Mouse (Mus musculus) stomach, embryonic 15.5 days (tissue): ENCODE results near the gene Myo18b. TPM values are rescaled to one million over a fixed set of nuclear protein-coding genes. Genes with fewer than 3 reads are reported as not detected.
A peak's percentile ranks its signal among the peaks of the same experiment; 100 is the strongest.

ENCODE experiments used
- ATAC-seq: fragments of 200-750 bp; cut with Nextera tagmentation; 2 replicates; pipeline ENCODE4 v1.8.0; 2017; ENCODE audit warnings: low read depth, moderate number of reproducible peaks, moderate TSS enrichment; ENCODE audit not compliant: insufficient read depth, low FRiP score
- H3K27ac ChIP-seq: fragments of 300-500 bp; sonication (generic); 2 replicates; pipeline ENCODE4 v1.5.1; 2015; ENCODE audit warnings: mild to moderate bottlenecking, inconsistent platforms
- H3K27me3 ChIP-seq: fragments of 300-500 bp; sonication (generic); replicated peaks from 2 replicates; pipeline ENCODE4 v1.6.1; 2015; ENCODE audit warnings: inconsistent platforms
- H3K36me3 ChIP-seq: fragments of 300-500 bp; sonication (generic); 2 replicates; pipeline ENCODE4 v1.6.1; 2015; ENCODE audit warnings: inconsistent platforms
- H3K4me1 ChIP-seq: fragments of 300-500 bp; sonication (generic); 2 replicates; pipeline ENCODE4 v1.6.1; 2015; ENCODE audit warnings: inconsistent platforms
- H3K4me2 ChIP-seq: fragments of 300-500 bp; sonication (generic); 2 replicates; pipeline ENCODE4 v1.6.1; 2015; ENCODE audit warnings: mild to moderate bottlenecking, inconsistent platforms
- H3K4me3 ChIP-seq: fragments of 300-500 bp; sonication (generic); replicated peaks from 2 replicates; pipeline ENCODE4 v1.5.1; 2015; ENCODE audit warnings: inconsistent platforms
- H3K9ac ChIP-seq: fragments of 300-500 bp; sonication (generic); 2 replicates; pipeline ENCODE4 v1.6.1; 2015; ENCODE audit warnings: inconsistent platforms
- H3K9me3 ChIP-seq: fragments of 300-500 bp; sonication (generic); 2 replicates; pipeline ENCODE4 v1.6.1; 2016; ENCODE audit warnings: inconsistent platforms
- WGBS: fragments of 180-500 bp; shearing (Covaris S2); methylation state at CpG from one replicate; pipeline ENCODE4 v1.1.7; 2015; 5-methylcytosine and 5-hydroxymethylcytosine counted together
- polyA plus RNA-seq: library from polyadenylated mRNA; unstranded; fragments of >200 nt; fragmentation: Nextera tagmentation; extraction: Ambion mirVana; gene quantifications from 2 replicates; pipeline ENCODE4 v1.2.1, GENCODE M21; 2015

The Myo18b gene
- polyA plus RNA-seq, 1 experiment from 2014 or later, result 0.51 TPM

GRCm38 (mm10) chr5:112870729-112871128 lies 25.4 kb downstream of the Myo18b start:
- 23% methylated on average over 9 of the region's 9 CpGs for WGBS
- H3K9ac ChIP-seq, result no peak overlapping the region
- no peak for ATAC-seq

DNA sequence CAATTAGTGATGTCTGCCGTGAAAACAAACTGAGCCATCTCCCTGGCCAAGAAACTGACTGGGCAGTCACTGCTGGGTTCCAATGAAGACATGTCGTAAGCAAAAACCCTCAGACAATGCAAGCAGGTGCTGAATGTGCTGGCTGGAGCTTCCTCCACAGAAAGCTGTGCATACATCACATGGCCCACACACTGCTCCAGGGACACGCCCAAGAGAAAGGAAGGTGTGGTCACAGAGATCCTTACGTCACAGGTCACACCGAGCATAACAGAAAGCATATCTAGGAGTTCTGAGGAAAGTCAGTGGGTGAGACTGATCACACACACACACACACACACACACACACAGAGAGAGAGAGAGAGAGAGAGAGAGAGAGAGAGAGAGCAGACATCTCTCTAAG lies 27.5 kb downstream of the Myo18b start:
- Histone ChIP-seq H3K36me3 (no peaks in the 10 kb centered on the region), H3K4me3 (no peak overlapping the region), H3K4me1 (no peaks in the 10 kb centered on the region), H3K9ac (no peak overlapping the region), H3K27ac (no peak overlapping the region), H3K4me2 (no peak overlapping the region), H3K27me3 (no peaks in the 10 kb centered on the region), H3K9me3 (no peaks in the 10 kb centered on the region)
- 65% methylated on average over 5 of the region's 5 CpGs for WGBS
- ATAC-seq, result no peak

More at GRCm38 (mm10) chr5:112870729-112871128, 25.4 kb downstream of the Myo18b start:
- Histone ChIP-seq H3K27me3 (no peaks in the 10 kb centered on the region), H3K27ac (no peak overlapping the region), H3K4me3 (no peak overlapping the region), H3K9me3 (no peaks in the 10 kb centered on the region), H3K4me1 (no peaks in the 10 kb centered on the region), H3K36me3 (no peaks in the 10 kb centered on the region), H3K4me2 (no peak overlapping the region)

DNA sequence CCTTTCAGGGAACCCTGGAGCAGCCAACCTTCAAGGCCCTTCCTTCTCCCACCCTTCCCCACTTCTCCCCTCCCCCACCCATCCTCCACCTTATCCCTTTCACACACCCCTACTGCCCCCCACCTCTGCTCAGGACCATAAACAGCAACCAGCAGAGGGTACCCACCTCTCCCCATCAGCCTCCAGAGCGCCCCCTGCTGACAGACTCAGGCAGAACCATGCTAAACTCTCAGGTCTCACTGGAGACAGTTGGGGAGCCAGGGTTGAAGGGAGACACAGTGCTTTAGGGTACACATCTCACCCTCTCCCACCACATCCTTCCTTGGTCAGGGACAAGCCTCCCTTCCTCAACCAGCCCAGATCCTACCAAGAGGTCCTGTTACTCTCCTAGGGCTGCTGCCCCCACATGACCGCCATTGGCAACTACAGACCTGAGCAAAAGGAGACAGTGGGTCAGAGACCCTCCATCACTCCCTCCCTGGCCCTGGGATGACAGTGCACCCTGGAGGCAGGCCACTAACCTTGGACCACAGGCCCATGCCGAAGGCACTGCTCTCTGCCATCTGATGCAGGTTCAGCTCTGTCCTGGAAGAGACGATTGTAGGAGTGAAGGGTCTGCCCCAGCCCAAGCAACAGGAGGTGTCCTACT lies 31.3 kb downstream of the Myo18b start:
- 47% methylated on average over 4 of the region's 4 CpGs for WGBS
- no peak for ATAC-seq
- Histone ChIP-seq H3K9me3 (no peaks in the 10 kb centered on the region), H3K4me2 (no peak overlapping the region), H3K27ac (no peak overlapping the region), H3K27me3 (no peaks in the 10 kb centered on the region), H3K4me1 (no peaks in the 10 kb centered on the region), H3K36me3 (no peaks in the 10 kb centered on the region), H3K9ac (no peak overlapping the region), H3K4me3 (no peak overlapping the region)

DNA sequence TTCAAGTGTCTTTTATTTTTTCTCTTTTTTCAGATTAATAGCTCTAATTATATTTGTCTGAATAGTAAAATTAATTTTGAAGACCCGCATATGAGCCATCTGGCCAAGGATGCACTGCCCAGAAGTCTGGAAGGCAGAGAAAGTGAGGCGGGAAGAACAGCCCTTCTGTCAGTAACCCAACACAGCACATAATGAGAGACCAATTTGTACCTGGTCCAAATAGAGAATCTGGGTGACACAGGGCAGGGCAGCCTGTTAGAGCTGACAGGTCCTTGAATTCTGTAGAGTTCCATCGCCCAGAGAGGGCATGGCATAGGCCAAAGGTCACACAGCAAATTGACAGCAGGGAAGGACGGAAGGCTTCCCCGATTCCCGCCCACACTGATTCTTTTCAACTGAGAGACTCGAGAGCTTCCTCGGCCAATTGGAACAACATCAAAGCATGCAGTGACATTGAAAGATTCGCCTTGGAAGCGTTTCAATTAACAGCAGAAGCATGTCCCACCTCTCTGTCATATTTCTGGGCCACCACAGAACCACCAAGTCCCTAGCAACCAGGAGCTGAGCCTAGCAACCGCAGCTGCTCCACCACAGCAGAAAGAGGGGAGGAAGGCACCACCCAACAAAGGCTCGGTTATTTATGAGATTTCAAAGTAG lies 36.7 kb downstream of the Myo18b start:
- Histone ChIP-seq H3K9me3 (no peaks in the 10 kb centered on the region), H3K9ac (no peak overlapping the region), H3K4me2 (no peak overlapping the region), H3K4me3 (no peak overlapping the region), H3K36me3 (no peaks in the 10 kb centered on the region), H3K4me1 (no peaks in the 10 kb centered on the region), H3K27me3 (no peaks in the 10 kb centered on the region), H3K27ac (no peak overlapping the region)
- no peak for ATAC-seq
- WGBS, result 38% methylated on average over 12 of the region's 12 CpGs

- WGBS, result 28% methylated on average over 8 of the region's 8 CpGs
- Histone ChIP-seq H3K27me3 (no peaks in the 10 kb centered on the region), H3K4me2 (no peak overlapping the region), H3K36me3 (no peaks in the 10 kb centered on the region), H3K27ac (peak overlapping the region; percentile 66; the same call in 1 of the 2 replicates), H3K9me3 (no peaks in the 10 kb centered on the region), H3K4me3 (no peak overlapping the region), H3K9ac (no peak overlapping the region), H3K4me1 (peaks cover 16% of the 10 kb centered on the region)
- ATAC-seq, result peak; percentile 80
These were observed 43.0 kb downstream of the Myo18b start for GRCm38 (mm10) chr5:112853179-112853578.

GRCm38 (mm10) chr5:112851389-112851788 lies 44.8 kb downstream of the Myo18b start:
- H3K27me3 ChIP-seq, result no peaks in the 10 kb centered on the region
- H3K9ac ChIP-seq, result no peak overlapping the region
- H3K9me3 ChIP-seq, result no peaks in the 10 kb centered on the region
- no peak overlapping the region for H3K27ac ChIP-seq
- H3K36me3 ChIP-seq, result no peaks in the 10 kb centered on the region
- 23% methylated on average over 5 of the region's 5 CpGs for WGBS
- H3K4me2 ChIP-seq, result no peak overlapping the region
- H3K4me3 ChIP-seq, result no peak overlapping the region
- no peak for ATAC-seq
- peaks cover 16% of the 10 kb centered on the region for H3K4me1 ChIP-seq

DNA sequence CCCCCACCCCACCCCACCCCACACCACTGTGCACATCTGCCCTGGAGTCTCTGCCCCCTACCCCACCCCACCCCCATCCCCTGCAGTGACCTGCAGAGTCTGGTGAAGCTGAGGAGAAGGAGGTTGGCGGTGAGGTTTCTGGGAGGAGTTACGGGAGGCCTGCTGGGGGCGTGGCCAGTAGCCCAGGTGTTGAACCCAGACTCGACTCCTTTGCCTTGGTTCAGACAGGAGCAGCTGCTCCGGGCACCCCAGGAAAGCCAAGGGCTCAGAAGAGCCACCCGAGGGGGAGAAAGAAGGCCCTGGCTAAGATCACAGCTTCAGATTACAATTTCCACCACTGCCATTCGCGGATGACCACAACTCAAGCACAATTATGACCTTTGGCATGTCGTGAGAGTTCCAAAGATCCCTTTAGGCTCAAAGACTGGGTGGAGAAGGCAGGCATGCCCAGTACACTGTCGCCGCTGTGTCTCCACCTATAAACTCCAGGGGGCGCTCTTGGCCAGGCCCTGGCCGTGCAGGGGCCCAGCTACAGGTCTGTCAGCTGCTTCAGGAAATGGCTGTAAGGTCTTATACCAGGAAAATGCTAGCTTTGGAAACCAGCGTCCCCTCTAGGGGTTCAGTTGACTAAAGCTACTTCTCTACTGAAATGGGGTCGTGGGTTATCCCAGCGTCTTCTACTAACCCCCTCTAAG lies 47.4 kb downstream of the Myo18b start:
- Histone ChIP-seq H3K9ac (no peak overlapping the region), H3K4me2 (no peak overlapping the region), H3K9me3 (no peaks in the 10 kb centered on the region), H3K4me3 (no peak overlapping the region), H3K27me3 (no peaks in the 10 kb centered on the region), H3K27ac (no peak overlapping the region), H3K36me3 (no peaks in the 10 kb centered on the region), H3K4me1 (peaks cover 16% of the 10 kb centered on the region)
- WGBS, result 7% methylated on average over 16 of the region's 16 CpGs
- ATAC-seq, result no peak

DNA sequence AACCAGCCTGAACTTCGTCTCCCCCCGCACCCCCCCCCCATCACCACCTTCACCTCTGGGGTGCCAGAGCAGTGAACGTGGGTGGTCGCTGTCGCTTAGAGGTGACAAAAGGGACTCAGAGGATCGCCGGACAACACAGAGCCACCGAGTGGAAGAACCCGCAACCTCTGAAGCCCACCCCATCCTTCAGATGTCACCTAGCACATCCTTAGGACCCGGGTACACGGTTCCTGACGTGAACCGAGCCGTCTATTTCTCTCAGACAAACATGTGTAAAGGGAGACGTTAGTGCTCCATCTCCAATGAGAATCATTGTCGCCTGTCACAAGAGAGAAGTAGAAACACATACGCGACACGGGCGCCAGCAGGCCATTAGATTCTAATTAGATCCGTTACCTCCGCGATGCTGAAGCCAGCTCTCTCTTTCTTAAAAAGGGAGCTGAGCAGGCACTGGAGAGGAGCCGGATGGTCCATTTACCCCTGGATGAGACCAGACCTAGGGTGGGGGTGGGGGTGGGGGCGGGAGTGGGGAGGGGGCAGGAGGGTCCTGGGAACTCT lies 48.1 kb downstream of the Myo18b start:
- peaks cover 13% of the 10 kb centered on the region for H3K4me1 ChIP-seq
- H3K9ac ChIP-seq, result no peak overlapping the region
- H3K27ac ChIP-seq, result no peak overlapping the region
- H3K9me3 ChIP-seq, result no peaks in the 10 kb centered on the region
- H3K4me3 ChIP-seq, result no peak overlapping the region
- no peak for ATAC-seq
- no peak overlapping the region for H3K4me2 ChIP-seq
- WGBS, result 19% methylated on average over 25 of the region's 25 CpGs
- H3K27me3 ChIP-seq, result no peaks in the 10 kb centered on the region
- no peaks in the 10 kb centered on the region for H3K36me3 ChIP-seq

DNA sequence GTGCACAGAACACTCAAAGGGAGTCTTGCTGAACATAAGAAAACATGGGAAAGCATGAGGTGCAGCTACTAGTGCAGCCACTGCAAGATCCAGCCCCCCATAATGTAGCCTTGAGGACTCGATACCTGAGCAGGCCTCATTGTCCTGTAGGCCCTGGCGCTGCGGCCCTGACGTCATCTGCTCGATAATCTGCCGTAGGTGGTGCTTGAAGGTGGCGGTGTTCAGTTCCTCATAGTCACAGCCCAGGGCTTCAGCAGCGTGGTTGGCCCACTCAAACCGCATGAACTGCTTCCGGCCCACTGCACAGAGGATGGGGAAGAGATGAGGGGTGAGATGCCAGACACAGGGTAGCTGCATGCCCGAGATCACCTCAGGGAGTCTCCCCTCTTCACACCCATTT lies 50.0 kb downstream of the Myo18b start:
- no peaks in the 10 kb centered on the region for H3K9me3 ChIP-seq
- H3K4me2 ChIP-seq, result no peak overlapping the region
- 81% methylated on average over 11 of the region's 11 CpGs for WGBS
- ATAC-seq, result no peak
- no peak overlapping the region for H3K4me3 ChIP-seq
- H3K4me1 ChIP-seq, result no peaks in the 10 kb centered on the region
- no peak overlapping the region for H3K9ac ChIP-seq
- H3K36me3 ChIP-seq, result no peaks in the 10 kb centered on the region
- no peak overlapping the region for H3K27ac ChIP-seq
- H3K27me3 ChIP-seq, result no peaks in the 10 kb centered on the region

DNA sequence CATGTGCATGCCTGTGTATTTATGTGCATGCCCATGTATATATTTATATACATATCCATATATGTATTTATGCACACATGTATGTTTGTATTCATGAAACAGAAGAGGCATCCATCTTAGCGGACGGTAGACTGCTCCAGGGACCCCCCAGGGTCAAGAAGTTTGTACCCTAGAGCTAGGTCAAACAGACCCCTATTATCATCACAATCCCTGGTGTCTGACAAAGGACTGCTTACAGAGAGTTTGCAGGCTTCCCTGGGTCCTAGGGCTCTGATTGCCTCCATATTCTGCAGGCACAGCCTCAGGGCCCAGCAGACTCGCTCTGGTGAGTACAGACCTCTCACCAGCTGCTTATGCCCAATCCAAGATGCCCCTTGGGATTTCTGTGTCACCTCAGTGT lies 51.7 kb downstream of the Myo18b start:
- Histone ChIP-seq H3K27ac (no peak overlapping the region), H3K4me2 (no peak overlapping the region), H3K4me3 (no peak overlapping the region), H3K9ac (no peak overlapping the region), H3K27me3 (no peaks in the 10 kb centered on the region), H3K36me3 (no peaks in the 10 kb centered on the region), H3K9me3 (no peaks in the 10 kb centered on the region), H3K4me1 (no peaks in the 10 kb centered on the region)
- 63% methylated on average over 3 of the region's 3 CpGs for WGBS
- ATAC-seq, result no peak

GRCm38 (mm10) chr5:112843676-112844257 lies 52.4 kb downstream of the Myo18b start:
- H3K27me3 ChIP-seq, result no peaks in the 10 kb centered on the region
- WGBS, result 32% methylated on average over 6 of the region's 6 CpGs

GRCm38 (mm10) chr5:112842696-112843095 lies 53.5 kb downstream of the Myo18b start:
- H3K27me3 ChIP-seq, result no peaks in the 10 kb centered on the region
- H3K4me3 ChIP-seq, result no peak overlapping the region
- 85% methylated on average over 5 of the region's 5 CpGs for WGBS
- no peaks in the 10 kb centered on the region for H3K9me3 ChIP-seq
- H3K36me3 ChIP-seq, result no peaks in the 10 kb centered on the region
- no peak overlapping the region for H3K27ac ChIP-seq
- no peaks in the 10 kb centered on the region for H3K4me1 ChIP-seq
- ATAC-seq, result no peak
- no peak overlapping the region for H3K4me2 ChIP-seq
- H3K9ac ChIP-seq, result no peak overlapping the region

More at GRCm38 (mm10) chr5:112843676-112844257, 52.4 kb downstream of the Myo18b start:
- Histone ChIP-seq H3K4me3 (no peak overlapping the region), H3K36me3 (no peaks in the 10 kb centered on the region), H3K9me3 (no peaks in the 10 kb centered on the region), H3K4me1 (no peaks in the 10 kb centered on the region), H3K4me2 (no peak overlapping the region), H3K27ac (no peak overlapping the region), H3K9ac (no peak overlapping the region)
- no peak for ATAC-seq
